Mouse (Mus musculus): ENCODE data around the gene Gtf3c5.

- TF ChIP-seq FLI1 (IDR thresholded peaks at IDR 0.05; ENCODE audit: low read length) (no peak), GATA1 (IDR thresholded peaks at IDR 0.05; ENCODE audit: borderline replicate concordance, low read length) (no peak)
Measured at GRCm38 (mm10) chr2:28629911-28630381, 46.4 kb upstream of the Gtf3c5 start.

Data from megakaryocyte, embryonic 14.5 days (primary cell).